Mouse (Mus musculus) spleen, postnatal 4 days (tissue): ENCODE data around the gene Fam160a1.

Experiments used
- DNase-seq, 2 experiments: peaks; one replicate each; pipeline ENCODE4 v3.0.0; 2022; ENCODE audit warnings: low spot score in 2 of 2

Fam160a1 gene

GRCm38 (mm10) chr3:85827283-85827682, 10.2 kb upstream of the Fam160a1 start:
- no peak for DNase-seq

- DNase-seq: no peak
Observed at GRCm38 (mm10) chr3:85820839-85821548, 3.9 kb upstream of the Fam160a1 start.

- DNase-seq: no peak
Observed at GRCm38 (mm10) chr3:85819319-85819718, 2.2 kb upstream of the Fam160a1 start.

GRCm38 (mm10) chr3:85814241-85814640, 2.9 kb downstream of the Fam160a1 start:
- DNase-seq: no peak

- no peak for DNase-seq
Observed at GRCm38 (mm10) chr3:85813101-85814014, 3.7 kb downstream of the Fam160a1 start.

- no peak for DNase-seq
Observed at GRCm38 (mm10) chr3:85812010-85812409, 5.1 kb downstream of the Fam160a1 start.

GRCm38 (mm10) chr3:85793166-85793565, 23.9 kb downstream of the Fam160a1 start:
- DNase-seq: no peak

- DNase-seq: no peak
Observed at GRCm38 (mm10) chr3:85789748-85790147, 27.3 kb downstream of the Fam160a1 start.

- no peak for DNase-seq
Observed at GRCm38 (mm10) chr3:85786501-85786900, 30.6 kb downstream of the Fam160a1 start.

GRCm38 (mm10) chr3:85780906-85781305, 36.2 kb downstream of the Fam160a1 start:
- no peak for DNase-seq

- no peak for DNase-seq
Observed at GRCm38 (mm10) chr3:85780332-85780731, 36.8 kb downstream of the Fam160a1 start.

- no peak for DNase-seq
Observed at GRCm38 (mm10) chr3:85777841-85778240, 39.2 kb downstream of the Fam160a1 start.

GRCm38 (mm10) chr3:85777356-85777755, 39.7 kb downstream of the Fam160a1 start:
- no peak for DNase-seq

- no peak for DNase-seq
Observed at GRCm38 (mm10) chr3:85776707-85777106, 40.4 kb downstream of the Fam160a1 start.

GRCm38 (mm10) chr3:85776126-85776525, 41.0 kb downstream of the Fam160a1 start:
- no peak for DNase-seq

GRCm38 (mm10) chr3:85773886-85774285, 43.2 kb downstream of the Fam160a1 start:
- no peak for DNase-seq

- no peak for DNase-seq
Observed at GRCm38 (mm10) chr3:85773425-85773824, 43.7 kb downstream of the Fam160a1 start.

- DNase-seq: no peak
Observed at GRCm38 (mm10) chr3:85764937-85765337, 52.2 kb downstream of the Fam160a1 start.

- DNase-seq: no peak
Observed at GRCm38 (mm10) chr3:85764008-85764834, 52.9 kb downstream of the Fam160a1 start.

GRCm38 (mm10) chr3:85757944-85758343, 59.1 kb downstream of the Fam160a1 start:
- no peak for DNase-seq

GRCm38 (mm10) chr3:85757435-85757834, 59.7 kb downstream of the Fam160a1 start:
- DNase-seq: no peak

GRCm38 (mm10) chr3:85749348-85749747, 67.7 kb downstream of the Fam160a1 start:
- no peak for DNase-seq
